Comparison of ENCODE assay signal across 19 mouse cellular contexts in the genomic region with DNA sequence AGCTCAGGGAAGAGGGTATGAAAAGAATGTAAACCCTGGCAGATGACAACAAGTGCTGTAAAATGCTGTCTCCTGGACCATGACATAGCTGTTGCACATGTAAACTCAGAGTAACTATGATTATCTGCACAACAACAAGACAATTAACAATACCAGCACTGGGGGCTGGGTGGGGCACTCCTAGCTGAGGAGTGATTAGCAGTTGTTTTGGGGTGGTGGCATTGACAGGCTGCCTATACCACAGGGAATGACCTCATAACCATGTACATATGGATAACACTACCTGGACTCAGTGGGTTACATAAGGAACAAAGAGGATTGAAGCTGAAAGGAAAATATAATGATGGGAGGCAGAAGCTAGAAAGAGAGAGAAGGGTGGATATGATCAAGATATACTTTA.
"Had no signal": no experiment of that assay in that cellular context is flagged by ENCODE, and none has a peak within 500 bp of the region (broad histone marks: within the 10 kb centered on the region; RNA-seq: fewer than 3 reads in every experiment).

No protein-coding gene starts in this region.

- H3K9ac ChIP-seq: intestine, embryonic 15.5 days; kidney, embryonic 15.5 days; liver, embryonic 15.5 days; lung, embryonic 14.5 days had no signal

- H3K27ac ChIP-seq: intestine, embryonic 15.5 days; kidney, embryonic 15.5 days; liver, embryonic 15.5 days; macrophage; stomach, postnatal 0 days had no signal

- H3K4me1 ChIP-seq: intestine, embryonic 15.5 days; kidney, embryonic 15.5 days; liver, embryonic 15.5 days had no signal

- H3K4me3 ChIP-seq: intestine, embryonic 15.5 days; kidney, embryonic 15.5 days; liver, embryonic 15.5 days; megakaryocyte, embryonic 14.5 days had no signal

- DNase-seq: kidney, adult 11 months; kidney, adult 8-10 months; kidney, postnatal 10 days; kidney, postnatal 36 days; lung, embryonic 14.5 days; midbrain, embryonic 14.5 days; right cerebral cortex, adult 18-20 months; right cerebral cortex, postnatal 14 days; right cerebral cortex, postnatal 4 days; thymus, adult 2 months; thymus, postnatal 14 days had no signal

- H3K27me3 ChIP-seq: intestine, embryonic 15.5 days; liver, embryonic 15.5 days had no signal

- ATAC-seq: intestine, embryonic 15.5 days; lung, postnatal 0 days had no signal

- H3K4me2 ChIP-seq: intestine, embryonic 15.5 days; kidney, embryonic 15.5 days; liver, embryonic 15.5 days; lung, embryonic 14.5 days; midbrain, embryonic 11.5 days had no signal

- H3K9me3 ChIP-seq: intestine, embryonic 15.5 days; kidney, embryonic 15.5 days; liver, embryonic 15.5 days; megakaryocyte, embryonic 14.5 days had no signal

- H3K36me3 ChIP-seq: intestine, embryonic 15.5 days had no signal
